Mouse (Mus musculus): ENCODE measurements around the gene Rhobtb3. TPM values are rescaled to one million over a fixed set of nuclear protein-coding genes. Genes with fewer than 3 reads are reported as not detected.

Gene Rhobtb3
- total RNA-seq (2023; ENCODE audit: inconsistent age), result 0.10 to 0.45 TPM (median 0.31 TPM) in 4 replicates

GRCm38 (mm10) chr13:75943189-75944043 is at the start of gene Rhobtb3:
Rhobtb3 (minus strand) TSS chr13:75943925.

GRCm38 (mm10) chr13:75966850-75967249 is 23.1 kb upstream of the Rhobtb3 start, which contains the start of gene Spata9:
Spata9 (plus strand) TSS chr13:75967150.

GRCm38 (mm10) chr13:75839719-75840481 is 103.8 kb downstream of the Rhobtb3 start, which contains the start of gene Glrx:
Glrx (plus strand) TSS chr13:75839868.

Other genes starting within 250 kb of the Rhobtb3 start
- gene Ell2, start 237.2 kb downstream of the Rhobtb3 start, total RNA-seq (2023; ENCODE audit: inconsistent age), result 31.9 to 41.4 TPM (median 38.5 TPM) in 4 replicates
- 6.8 to 12.8 TPM (median 9.6 TPM) in 4 replicates for gene Glrx, start 104.1 kb downstream of the Rhobtb3 start, total RNA-seq (2023; ENCODE audit: inconsistent age)
- gene Spata9, start 23.2 kb upstream of the Rhobtb3 start, total RNA-seq (2023; ENCODE audit: inconsistent age), result not detected in 4 replicates
- 8.1 to 9.6 TPM (median 8.8 TPM) in 4 replicates for gene Rfesd, start 74.8 kb upstream of the Rhobtb3 start, total RNA-seq (2023; ENCODE audit: inconsistent age)
- not detected in 4 replicates for gene Gpr150, start 113.1 kb upstream of the Rhobtb3 start, total RNA-seq (2023; ENCODE audit: inconsistent age)
- gene Arsk, start 154.7 kb upstream of the Rhobtb3 start, total RNA-seq (2023; ENCODE audit: inconsistent age), result 10.3 to 13.7 TPM (median 12.3 TPM) in 4 replicates
- 19.6 to 32.2 TPM (median 25.6 TPM) in 4 replicates for gene Ttc37, start 154.8 kb upstream of the Rhobtb3 start, total RNA-seq (2023; ENCODE audit: inconsistent age)